Mouse (Mus musculus) hindbrain, embryonic 13.5 days (tissue): Measurements from ENCODE around the gene Pcyt2. TPM values are rescaled to one million over a fixed set of nuclear protein-coding genes. Genes with fewer than 3 reads are reported as not detected.
A peak's percentile ranks its signal among the peaks of the same experiment; 100 is the strongest.

Experiments used
- ATAC-seq: fragments of 200-750 bp; cut with Nextera tagmentation; 2 replicates; pipeline ENCODE4 v1.8.0; 2017; ENCODE audit warnings: moderate TSS enrichment; ENCODE audit not compliant: low FRiP score
- H3K27ac ChIP-seq: fragments of 300-500 bp; sonication (generic); 2 replicates; pipeline ENCODE4 v1.5.1; 2015; ENCODE audit warnings: inconsistent platforms, mild to moderate bottlenecking, moderate library complexity
- H3K27me3 ChIP-seq: fragments of 300-500 bp; sonication (generic); 2 replicates; pipeline ENCODE4 v1.6.1; 2015; ENCODE audit warnings: mild to moderate bottlenecking, inconsistent platforms
- H3K36me3 ChIP-seq: fragments of 300-500 bp; sonication (generic); 2 replicates; pipeline ENCODE4 v1.6.1; 2015; ENCODE audit warnings: mild to moderate bottlenecking, inconsistent platforms
- H3K4me1 ChIP-seq: fragments of 300-500 bp; sonication (generic); replicated peaks from 2 replicates; pipeline ENCODE4 v1.6.1; 2015; ENCODE audit warnings: inconsistent platforms
- H3K4me2 ChIP-seq: fragments of 300-500 bp; sonication (generic); 2 replicates; pipeline ENCODE4 v1.6.1; 2015; ENCODE audit warnings: inconsistent platforms, mild to moderate bottlenecking, moderate library complexity
- H3K4me3 ChIP-seq: fragments of 300-500 bp; sonication (generic); 2 replicates; pipeline ENCODE4 v1.5.1; 2015; ENCODE audit warnings: mild to moderate bottlenecking, inconsistent platforms
- H3K9ac ChIP-seq: fragments of 300-500 bp; sonication (generic); 2 replicates; pipeline ENCODE4 v1.6.1; 2015; ENCODE audit warnings: mild to moderate bottlenecking, inconsistent platforms
- H3K9me3 ChIP-seq: fragments of 300-500 bp; sonication (generic); 2 replicates; pipeline ENCODE4 v1.6.1; 2016; ENCODE audit warnings: inconsistent platforms
- WGBS: fragments of 180-500 bp; shearing (Covaris S2); methylation state at CpG from one replicate; pipeline ENCODE4 v1.1.7; 2015; 5-methylcytosine and 5-hydroxymethylcytosine counted together
- polyA plus RNA-seq: library from polyadenylated mRNA; unstranded; fragments of >200 nt; fragmentation: Nextera tagmentation; extraction: Ambion mirVana; gene quantifications from 2 replicates; pipeline ENCODE4 v1.2.1, GENCODE M21; 2015

Gene Pcyt2
- polyA plus RNA-seq, 1 experiment from 2014 or later = 169 TPM

- Histone ChIP-seq H3K9ac (peak overlapping the region; percentile 86; the same call in 1 of the 2 replicates), H3K4me3 (no peak overlapping the region), H3K27me3 (no peaks in the 10 kb centered on the region), H3K4me1 (peaks cover 43% of the 10 kb centered on the region), H3K9me3 (no peaks in the 10 kb centered on the region), H3K4me2 (no peak overlapping the region), H3K36me3 (peaks cover 44% of the 10 kb centered on the region), H3K27ac (no peak overlapping the region)
- WGBS = 95% methylated on average over 2 of the region's 2 CpGs
- ATAC-seq = no peak
These were observed 42.7 kb downstream of the Pcyt2 start for GRCm38 (mm10) chr11:120575046-120575445.

DNA sequence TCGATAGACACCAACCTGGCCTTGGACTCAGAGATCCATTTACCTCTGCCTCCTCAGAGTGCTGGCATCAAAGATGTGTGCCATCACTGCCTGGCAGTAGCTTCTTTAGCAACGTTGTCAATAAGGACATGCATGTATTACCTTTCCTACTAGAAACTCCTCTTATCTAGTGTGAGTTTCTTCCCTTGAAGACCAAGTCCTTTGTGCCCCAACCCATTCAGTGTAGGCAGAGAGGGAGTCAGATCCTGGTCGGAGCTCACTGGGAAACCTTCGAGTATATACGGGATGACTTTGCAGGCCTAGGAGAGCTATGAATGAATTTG, 43.5 kb downstream of the Pcyt2 start:
- ATAC-seq = no peak
- 48% methylated on average over 5 of the region's 5 CpGs for WGBS
- H3K4me3 ChIP-seq = peak overlapping the region; percentile 96
- H3K27ac ChIP-seq = no peak overlapping the region
- H3K9ac ChIP-seq = peak overlapping the region; percentile 86
- H3K4me1 ChIP-seq = peaks cover 35% of the 10 kb centered on the region
- H3K36me3 ChIP-seq = peaks cover 43% of the 10 kb centered on the region
- H3K9me3 ChIP-seq = no peaks in the 10 kb centered on the region
- H3K4me2 ChIP-seq = peak overlapping the region; percentile 91
- H3K27me3 ChIP-seq = no peaks in the 10 kb centered on the region

- Histone ChIP-seq H3K27ac (peak overlapping the region; percentile 89), H3K27me3 (no peaks in the 10 kb centered on the region), H3K4me3 (peak overlapping the region; percentile 96), H3K4me1 (peaks cover 30% of the 10 kb centered on the region), H3K4me2 (peak overlapping the region; percentile 91), H3K9ac (peak overlapping the region; percentile 86), H3K9me3 (no peaks in the 10 kb centered on the region), H3K36me3 (peaks cover 40% of the 10 kb centered on the region)
- under 1% methylated on average over 23 of the region's 23 CpGs for WGBS
- no peak for ATAC-seq
These were observed 44.0 kb downstream of the Pcyt2 start for GRCm38 (mm10) chr11:120573585-120574277.

DNA sequence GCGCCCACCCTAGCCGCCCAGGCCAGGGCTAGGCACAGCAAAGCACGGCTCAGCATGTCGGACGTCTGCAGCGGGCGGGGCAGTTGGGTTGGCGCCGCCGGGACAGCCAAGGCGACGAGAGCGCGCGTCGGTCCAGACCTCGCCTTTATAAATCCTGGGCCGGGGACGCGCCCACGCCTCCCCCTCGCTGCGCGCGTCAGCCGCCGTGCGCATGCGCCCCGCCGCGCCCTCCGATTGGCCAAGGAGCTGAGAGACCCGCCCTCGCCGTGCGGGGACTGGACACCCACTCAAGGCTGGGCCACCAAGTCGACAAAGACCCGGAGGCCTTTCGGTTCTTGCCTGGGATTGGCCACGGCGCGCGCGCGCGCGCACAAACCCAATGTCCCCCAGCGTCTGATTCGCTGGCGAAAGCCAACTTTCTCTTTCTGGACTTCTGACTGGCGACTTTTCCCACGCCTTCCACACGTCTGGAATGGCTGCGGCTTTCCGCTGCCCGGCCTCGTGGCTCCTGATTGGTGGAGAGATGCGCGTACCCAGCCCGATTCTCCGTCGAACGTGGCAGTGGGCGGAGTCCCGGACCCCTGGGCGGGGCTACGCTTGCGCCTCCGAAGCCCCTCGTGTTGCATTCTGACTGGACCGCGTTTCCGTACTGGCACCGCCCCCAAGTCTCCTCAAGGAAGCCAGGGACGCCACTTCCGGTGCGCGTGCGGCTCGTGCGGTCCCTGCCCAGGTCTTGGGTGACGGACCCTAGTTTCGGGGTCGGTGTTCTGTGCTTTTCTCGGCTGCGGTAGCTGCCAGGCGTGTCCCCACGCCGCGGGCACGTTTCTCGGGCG, 44.8 kb downstream of the Pcyt2 start, which contains the start of gene P4hb:
TSS of gene P4hb (minus strand) at position 502 of the 833 bp plus-strand sequence.
- Histone ChIP-seq H3K27me3 (no peaks in the 10 kb centered on the region), H3K4me1 (peaks cover 28% of the 10 kb centered on the region), H3K36me3 (peaks cover 40% of the 10 kb centered on the region), H3K27ac (peak within 1 kb of the TSS; percentile 89), H3K9me3 (no peaks in the 10 kb centered on the region), H3K4me2 (peak within 1 kb of the TSS; percentile 91), H3K4me3 (peak within 1 kb of the TSS; percentile 96), H3K9ac (peak within 1 kb of the TSS; percentile 95)
- peak; percentile 97 for ATAC-seq
- WGBS = under 1% methylated on average over 94 of the region's 94 CpGs

DNA sequence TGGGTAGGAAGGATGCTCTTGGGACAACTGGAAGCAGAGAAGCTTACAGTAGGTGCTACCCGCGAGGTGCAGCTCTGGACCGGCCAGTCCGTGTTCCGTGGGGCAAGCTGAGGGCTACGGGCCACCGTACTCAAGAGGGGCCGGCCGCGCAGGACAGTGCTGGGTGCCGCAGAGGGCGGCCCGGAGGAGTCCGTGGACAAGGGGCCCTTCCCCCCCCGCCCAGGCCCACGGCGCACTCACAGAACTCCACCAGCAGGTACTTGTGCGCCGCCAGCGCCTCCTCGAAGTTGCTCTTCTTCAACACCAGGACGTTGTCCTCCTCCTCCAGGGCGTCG, 45.4 kb downstream of the Pcyt2 start:
- WGBS = under 1% methylated on average over 23 of the region's 24 CpGs
- Histone ChIP-seq H3K9me3 (no peaks in the 10 kb centered on the region), H3K4me2 (peak overlapping the region; percentile 75), H3K27ac (peak overlapping the region; percentile 89), H3K4me3 (peak overlapping the region; percentile 96), H3K27me3 (no peaks in the 10 kb centered on the region), H3K4me1 (peaks cover 28% of the 10 kb centered on the region), H3K36me3 (peaks cover 40% of the 10 kb centered on the region), H3K9ac (peak overlapping the region; percentile 95)
- ATAC-seq = peak; percentile 43; the same call in 1 of the 2 replicates

GRCm38 (mm10) chr11:120571754-120572416, 45.9 kb downstream of the Pcyt2 start:
- 16% methylated on average over 11 of the region's 11 CpGs for WGBS
- H3K9me3 ChIP-seq = no peaks in the 10 kb centered on the region
- peaks cover 41% of the 10 kb centered on the region for H3K36me3 ChIP-seq
- H3K27me3 ChIP-seq = no peaks in the 10 kb centered on the region
- peak overlapping the region; percentile 75 for H3K4me2 ChIP-seq
- peak overlapping the region; percentile 95 for H3K9ac ChIP-seq
- ATAC-seq = no peak
- peak overlapping the region; percentile 96 for H3K4me3 ChIP-seq
- peak overlapping the region; percentile 89 for H3K27ac ChIP-seq
- peaks cover 28% of the 10 kb centered on the region for H3K4me1 ChIP-seq

- Histone ChIP-seq H3K4me3 (peak overlapping the region; percentile 96), H3K27me3 (no peaks in the 10 kb centered on the region), H3K27ac (no peak overlapping the region), H3K9me3 (no peaks in the 10 kb centered on the region), H3K4me1 (peaks cover 28% of the 10 kb centered on the region), H3K9ac (peak overlapping the region; percentile 95), H3K4me2 (peak overlapping the region; percentile 75), H3K36me3 (peaks cover 48% of the 10 kb centered on the region)
- ATAC-seq = no peak
- 86% methylated on average over 3 of the region's 3 CpGs for WGBS
These were observed 46.6 kb downstream of the Pcyt2 start for GRCm38 (mm10) chr11:120571122-120571521.

DNA sequence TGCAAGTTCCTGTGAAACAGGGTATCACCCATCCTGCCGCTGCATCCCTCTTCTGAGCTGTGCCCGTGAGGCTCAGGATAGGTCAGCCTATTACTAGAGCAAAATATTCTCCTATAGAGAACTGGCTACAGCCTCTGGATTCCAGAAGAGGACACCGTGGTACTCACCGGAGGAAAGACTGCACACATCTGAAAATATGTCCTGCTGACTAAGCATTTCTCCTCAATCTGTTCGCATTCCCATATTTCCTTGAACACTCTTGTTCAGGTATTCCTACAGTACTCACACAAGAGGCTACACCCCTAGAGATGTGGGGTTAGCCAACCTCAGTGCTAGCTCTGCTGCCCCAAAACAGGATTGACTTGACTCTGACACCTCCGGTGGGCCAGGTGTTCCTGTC, 49.4 kb downstream of the Pcyt2 start:
- no peaks in the 10 kb centered on the region for H3K27me3 ChIP-seq
- WGBS = 92% methylated on average over 6 of the region's 6 CpGs
- no peaks in the 10 kb centered on the region for H3K9me3 ChIP-seq
- H3K27ac ChIP-seq = no peak overlapping the region
- ATAC-seq = no peak
- H3K4me2 ChIP-seq = no peak overlapping the region
- peaks cover 16% of the 10 kb centered on the region for H3K4me1 ChIP-seq
- H3K36me3 ChIP-seq = peaks cover 76% of the 10 kb centered on the region
- H3K9ac ChIP-seq = no peak overlapping the region
- no peak overlapping the region for H3K4me3 ChIP-seq

DNA sequence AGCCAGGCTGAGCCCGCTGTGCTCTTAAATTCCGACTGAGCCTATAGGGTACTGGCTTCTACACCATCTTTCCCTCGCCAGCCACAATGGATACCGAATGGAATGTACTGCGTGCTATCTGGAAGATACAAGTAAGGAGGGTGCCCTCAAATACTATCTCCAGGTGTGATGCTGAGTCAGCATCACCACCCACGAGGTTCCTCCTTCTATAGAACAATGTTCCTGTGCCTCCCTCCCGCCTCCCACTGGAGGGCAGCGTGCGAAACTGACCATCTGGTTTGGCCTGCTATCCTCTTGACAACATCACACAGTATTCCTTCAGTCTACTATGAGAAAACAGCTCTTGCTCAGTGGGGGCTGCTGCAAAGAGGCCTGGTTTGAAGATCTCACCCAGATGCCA, 52.6 kb downstream of the Pcyt2 start:
- WGBS = 87% methylated on average over 9 of the region's 9 CpGs
- Histone ChIP-seq H3K4me2 (no peak overlapping the region), H3K9ac (no peak overlapping the region), H3K27me3 (no peaks in the 10 kb centered on the region), H3K36me3 (peaks cover 95% of the 10 kb centered on the region), H3K9me3 (no peaks in the 10 kb centered on the region), H3K4me1 (no peaks in the 10 kb centered on the region), H3K4me3 (no peak overlapping the region), H3K27ac (no peak overlapping the region)
- no peak for ATAC-seq

GRCm38 (mm10) chr11:120562949-120563348, 54.8 kb downstream of the Pcyt2 start:
- no peak overlapping the region for H3K4me3 ChIP-seq
- H3K27me3 ChIP-seq = no peaks in the 10 kb centered on the region
- no peak overlapping the region for H3K27ac ChIP-seq
- ATAC-seq = no peak
- no peaks in the 10 kb centered on the region for H3K4me1 ChIP-seq
- no peak overlapping the region for H3K9ac ChIP-seq
- H3K36me3 ChIP-seq = peaks cover 92% of the 10 kb centered on the region
- H3K4me2 ChIP-seq = no peak overlapping the region
- WGBS = 96% methylated on average over 13 of the region's 13 CpGs
- no peaks in the 10 kb centered on the region for H3K9me3 ChIP-seq

DNA sequence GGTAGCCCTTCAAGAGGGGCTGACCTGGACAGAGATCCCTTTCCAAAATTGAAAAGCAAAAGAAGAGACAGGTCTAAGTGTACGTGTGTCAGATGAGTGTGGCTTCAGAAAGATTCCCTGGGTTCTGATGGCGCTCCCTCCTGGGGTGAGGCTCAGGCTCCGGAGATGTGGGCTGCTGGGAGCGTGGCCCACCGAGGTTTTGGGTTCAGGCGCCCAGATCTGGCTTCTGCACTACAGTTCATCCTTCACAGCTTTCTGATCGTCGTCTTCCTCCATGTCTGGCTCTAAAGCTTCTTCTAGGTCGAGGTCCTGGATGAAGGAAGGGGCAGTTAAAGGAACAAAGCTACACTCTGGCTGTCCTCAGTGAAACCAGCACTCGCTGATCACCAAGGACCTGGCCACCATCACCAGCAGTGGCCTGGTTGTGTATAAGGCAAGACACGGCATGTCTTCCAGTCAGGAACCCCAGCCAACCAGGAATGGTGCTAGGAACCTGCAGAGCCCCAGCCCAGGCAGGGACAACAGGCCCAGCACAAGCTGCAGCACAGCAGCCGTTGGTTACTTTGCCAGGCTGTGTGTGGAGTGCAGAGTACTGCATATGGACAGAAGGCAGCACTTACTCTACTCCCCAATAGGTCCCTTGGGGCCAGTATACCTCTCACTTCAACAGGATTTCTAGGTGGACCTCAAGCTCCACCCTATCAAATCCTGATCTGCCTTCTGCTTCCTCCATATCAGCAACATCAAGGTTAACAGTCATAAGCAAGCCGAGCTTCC, 56.6 kb downstream of the Pcyt2 start:
- 92% methylated on average over 13 of the region's 13 CpGs for WGBS
- Histone ChIP-seq H3K36me3 (peaks cover 74% of the 10 kb centered on the region), H3K4me3 (no peak overlapping the region), H3K4me2 (no peak overlapping the region), H3K27ac (no peak overlapping the region), H3K9ac (no peak overlapping the region), H3K9me3 (peaks cover 4% of the 10 kb centered on the region; the same call in 1 of the 2 replicates), H3K27me3 (no peaks in the 10 kb centered on the region), H3K4me1 (no peaks in the 10 kb centered on the region)
- ATAC-seq = no peak
